Mouse (Mus musculus) 3134 (cell line): ENCODE measurements around the gene Crtam.

Experiments used
- DNase-seq: peaks from one replicate; pipeline ENCODE4 v3.0.0-alpha.2; 2011; ENCODE audit warnings: low spot score; ENCODE audit not compliant: insufficient read length; ENCODE audit errors: extremely low read depth

Gene Crtam

GRCm38 (mm10) chr9:41011512-41012436, 7.3 kb upstream of the Crtam start:
- no peak for DNase-seq

GRCm38 (mm10) chr9:41007785-41008184, 3.4 kb upstream of the Crtam start:
- no peak for DNase-seq

GRCm38 (mm10) chr9:40997116-40997779, 7.2 kb downstream of the Crtam start:
- DNase-seq: no peak

- no peak for DNase-seq
These were observed 10.4 kb downstream of the Crtam start for GRCm38 (mm10) chr9:40994075-40994474.

- DNase-seq: no peak
These were observed 12.9 kb downstream of the Crtam start for GRCm38 (mm10) chr9:40991511-40991910.

- DNase-seq: no peak
These were observed 14.4 kb downstream of the Crtam start for GRCm38 (mm10) chr9:40989940-40990588.

GRCm38 (mm10) chr9:40984313-40984712, 20.1 kb downstream of the Crtam start:
- DNase-seq: no peak

GRCm38 (mm10) chr9:40983758-40984157, 20.7 kb downstream of the Crtam start:
- no peak for DNase-seq

GRCm38 (mm10) chr9:40982480-40982879, 21.9 kb downstream of the Crtam start:
- DNase-seq: no peak

- DNase-seq: no peak
These were observed 30.2 kb downstream of the Crtam start for GRCm38 (mm10) chr9:40974042-40974801.

- no peak for DNase-seq
These were observed 40.1 kb downstream of the Crtam start for GRCm38 (mm10) chr9:40964418-40964714.

- no peak for DNase-seq
These were observed 40.6 kb downstream of the Crtam start, which contains the start of gene Jhy for GRCm38 (mm10) chr9:40963586-40964417. TSS of gene Jhy (minus strand) at chr9:40964118.

- DNase-seq: no peak
These were observed 43.0 kb downstream of the Crtam start for GRCm38 (mm10) chr9:40961401-40961800.

GRCm38 (mm10) chr9:40949039-40949615, 55.3 kb downstream of the Crtam start:
- DNase-seq: no peak

GRCm38 (mm10) chr9:40948473-40948872, 56.0 kb downstream of the Crtam start:
- DNase-seq: no peak

- DNase-seq: no peak
These were observed 57.3 kb downstream of the Crtam start for GRCm38 (mm10) chr9:40947131-40947530.

GRCm38 (mm10) chr9:40937425-40937824, 67.0 kb downstream of the Crtam start:
- DNase-seq: no peak

- DNase-seq: no peak
These were observed 71.1 kb downstream of the Crtam start for GRCm38 (mm10) chr9:40933323-40933722.

- no peak for DNase-seq
These were observed 77.0 kb downstream of the Crtam start for GRCm38 (mm10) chr9:40927351-40927980.
